Mouse (Mus musculus): ENCODE measurements at regions not wholly inside any gene's neighbourhood (a gene's known extent, or its start where the extent isn't known, plus 50 kb on each side); places are given as distances from the start of the nearest gene placed in this dataset.
A peak's percentile ranks its signal among the peaks of the same experiment; 100 is the strongest.

DNA sequence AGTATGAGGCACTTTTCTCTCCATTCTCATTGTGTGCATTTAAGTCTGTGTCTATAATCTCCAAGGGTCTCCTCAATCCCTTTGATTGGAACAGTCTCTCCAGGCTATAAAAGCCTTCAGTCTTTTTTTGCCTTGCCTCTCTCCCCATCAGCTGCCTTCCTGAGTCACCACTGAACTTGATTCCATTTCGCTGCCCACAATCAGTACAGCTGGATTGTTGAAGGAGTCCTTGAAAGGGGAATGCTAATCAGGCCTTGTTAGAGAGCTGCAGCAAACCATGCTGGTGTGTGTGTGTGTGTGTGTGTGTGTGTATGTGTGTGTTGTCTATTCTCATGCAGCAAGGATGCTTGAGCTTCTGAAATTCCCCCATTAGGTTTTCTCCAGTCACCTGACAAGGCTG lies 129.3 kb upstream of the Parp11 start:
- no peak overlapping the region for H3K4me3 ChIP-seq (ENCODE audit: low read depth, low read length)

DNA sequence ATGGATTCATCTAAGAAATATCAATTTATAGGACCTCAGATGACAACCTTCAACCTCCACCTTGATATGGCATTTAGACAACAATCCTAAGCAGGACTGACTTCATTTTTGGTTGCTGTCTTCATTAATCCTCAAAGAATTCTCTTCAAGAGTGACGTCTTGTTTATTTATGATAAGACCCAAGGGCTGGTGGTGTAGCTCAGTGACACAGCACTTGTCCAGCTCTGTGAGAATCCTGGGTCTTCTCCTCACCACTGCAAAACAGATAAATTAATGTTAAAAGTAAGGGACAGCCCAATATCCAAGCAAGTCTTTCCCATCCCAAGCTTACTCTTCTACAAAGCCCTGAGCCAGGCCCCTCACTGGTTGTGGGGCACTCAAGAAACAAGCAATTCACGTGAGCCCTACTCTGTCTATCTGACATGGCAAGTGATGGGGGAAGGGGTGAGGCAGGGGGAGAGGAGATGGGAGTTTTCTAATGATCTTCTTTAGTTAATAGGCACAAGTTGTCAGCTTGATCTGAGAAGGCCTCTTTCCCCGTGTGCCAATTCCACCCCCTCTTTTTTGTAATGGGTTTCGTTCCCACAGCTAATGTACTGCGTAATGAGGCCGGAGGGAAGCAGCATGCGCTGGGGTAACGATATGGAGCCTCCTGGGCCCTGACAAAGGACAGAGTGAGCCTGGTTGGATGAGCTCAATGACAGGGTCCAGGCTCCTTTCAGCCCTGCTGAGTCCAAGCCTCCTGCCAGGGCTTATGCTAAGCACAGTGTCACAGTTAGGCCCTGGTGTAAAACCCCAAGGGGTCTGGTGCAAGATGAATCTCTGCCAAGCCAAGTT lies 127.7 kb upstream of the Parp11 start:
- no peak overlapping the region for H3K27ac ChIP-seq (ENCODE audit: insufficient read depth, low read depth, low read length)
- no peak overlapping the region for H3K4me3 ChIP-seq (ENCODE audit: low read depth, low read length)
- no peaks in the 10 kb centered on the region for H3K27me3 ChIP-seq (ENCODE audit: control insufficient read depth, insufficient read depth, low read length)
- no peaks in the 10 kb centered on the region for H3K36me3 ChIP-seq (ENCODE audit: control insufficient read depth, insufficient read depth, low read length)
- TF ChIP-seq CTCF (IDR thresholded peaks at IDR 0.05; ENCODE audit: extremely low read depth, insufficient read length, insufficient replicate concordance, low read depth, low read length) = no peak
- no peak for TF ChIP-seq POLR2A (IDR thresholded peaks at IDR 0.05; ENCODE audit: low read depth, low read length)
- H3K4me1 ChIP-seq (ENCODE audit: control insufficient read depth, insufficient read depth, insufficient read length, low read length) = peaks cover 25% of the 10 kb centered on the region; the same call in 1 of the 2 replicates
- 90% methylated on average over 8 of the region's 8 CpGs for WGBS

More for the DNA sequence above, 129.3 kb upstream of the Parp11 start:
- 71% methylated on average over 1 of the region's 1 CpGs for WGBS
- TF ChIP-seq CTCF (IDR thresholded peaks at IDR 0.05; ENCODE audit: extremely low read depth, insufficient read length, insufficient replicate concordance, low read depth, low read length) (no peak), POLR2A (IDR thresholded peaks at IDR 0.05; ENCODE audit: low read depth, low read length) (no peak)
- Histone ChIP-seq H3K36me3 (ENCODE audit: control insufficient read depth, insufficient read depth, low read length) (no peaks in the 10 kb centered on the region), H3K4me1 (ENCODE audit: control insufficient read depth, insufficient read depth, insufficient read length, low read length) (peaks cover 12% of the 10 kb centered on the region; the same call in 1 of the 2 replicates), H3K27me3 (ENCODE audit: control insufficient read depth, insufficient read depth, low read length) (no peaks in the 10 kb centered on the region), H3K27ac (ENCODE audit: insufficient read depth, low read depth, low read length) (no peak overlapping the region)

DNA sequence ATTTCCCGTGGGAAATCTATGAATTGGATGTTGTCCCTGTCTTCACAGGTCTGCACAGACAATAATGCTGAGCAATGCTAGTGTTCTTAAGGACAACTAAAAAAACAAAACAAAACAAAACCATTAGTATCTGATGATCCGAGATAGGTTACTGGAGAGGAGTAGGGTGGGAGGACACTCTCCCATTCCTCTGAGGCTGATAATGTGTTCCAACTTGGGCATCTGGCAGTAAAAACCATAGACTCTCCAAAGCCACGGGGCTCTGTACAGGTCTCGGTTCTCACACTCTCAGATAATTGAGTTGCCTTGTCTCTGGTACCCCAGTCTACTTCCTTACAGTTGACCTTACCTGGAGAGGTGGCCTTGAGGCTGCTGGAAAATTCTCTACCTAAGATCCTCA lies 126.0 kb upstream of the Parp11 start:
- Histone ChIP-seq H3K27me3 (ENCODE audit: control insufficient read depth, insufficient read depth, low read length) (no peaks in the 10 kb centered on the region), H3K27ac (ENCODE audit: insufficient read depth, low read depth, low read length) (peak overlapping the region; percentile 84), H3K4me3 (ENCODE audit: low read depth, low read length) (no peak overlapping the region), H3K36me3 (ENCODE audit: control insufficient read depth, insufficient read depth, low read length) (no peaks in the 10 kb centered on the region), H3K4me1 (ENCODE audit: control insufficient read depth, insufficient read depth, insufficient read length, low read length) (peaks cover 30% of the 10 kb centered on the region; the same call in 1 of the 2 replicates)
- 34% methylated on average over 4 of the region's 4 CpGs for WGBS
- TF ChIP-seq CTCF (IDR thresholded peaks at IDR 0.05; ENCODE audit: extremely low read depth, insufficient read length, insufficient replicate concordance, low read depth, low read length) (no peak), POLR2A (IDR thresholded peaks at IDR 0.05; ENCODE audit: low read depth, low read length) (no peak)

DNA sequence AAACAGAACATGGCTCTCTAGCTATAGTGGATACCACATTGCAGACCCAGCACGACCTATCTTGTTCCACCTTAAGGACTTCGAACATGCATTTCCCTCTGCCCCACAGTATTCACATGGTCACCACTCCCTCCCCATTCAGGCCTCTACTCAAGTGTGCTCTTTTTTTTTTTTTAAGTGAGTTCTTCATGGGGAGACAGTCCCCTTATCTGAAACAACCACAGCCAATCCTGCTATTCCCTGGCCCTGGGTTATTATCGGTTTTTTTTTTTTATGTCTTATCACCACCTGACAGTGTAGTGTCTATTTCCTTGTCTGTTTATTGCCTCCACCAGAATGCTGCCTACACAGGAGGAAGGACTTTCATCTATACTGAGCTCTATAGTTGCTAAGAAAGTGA lies 125.6 kb upstream of the Parp11 start:
- peak overlapping the region; percentile 84 for H3K27ac ChIP-seq (ENCODE audit: insufficient read depth, low read depth, low read length)
- TF ChIP-seq CTCF (IDR thresholded peaks at IDR 0.05; ENCODE audit: extremely low read depth, insufficient read length, insufficient replicate concordance, low read depth, low read length) (no peak), POLR2A (IDR thresholded peaks at IDR 0.05; ENCODE audit: low read depth, low read length) (no peak)
- 35% methylated on average over 3 of the region's 3 CpGs for WGBS

DNA sequence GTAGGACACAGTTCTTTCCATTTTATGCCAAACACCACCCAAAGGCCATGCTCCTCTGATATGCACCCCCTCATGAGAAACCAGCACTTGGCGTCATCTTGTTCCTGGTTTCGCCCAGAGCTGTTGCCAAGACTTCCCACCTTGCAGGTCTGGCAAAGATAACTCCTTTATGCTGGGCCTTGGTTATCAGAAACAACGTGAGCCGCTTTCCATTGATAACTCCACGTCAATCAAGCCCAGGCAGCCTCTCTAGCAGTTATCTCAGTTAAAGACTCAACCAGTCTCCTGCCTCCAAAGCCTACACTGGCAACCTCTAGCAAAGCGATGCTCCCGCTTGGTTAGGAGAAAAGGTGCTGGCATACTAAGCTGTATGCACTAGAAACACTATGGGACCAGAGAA lies 124.2 kb upstream of the Parp11 start:
- Histone ChIP-seq H3K27ac (ENCODE audit: insufficient read depth, low read depth, low read length) (no peak overlapping the region), H3K4me3 (ENCODE audit: low read depth, low read length) (no peak overlapping the region), H3K27me3 (ENCODE audit: control insufficient read depth, insufficient read depth, low read length) (no peaks in the 10 kb centered on the region), H3K36me3 (ENCODE audit: control insufficient read depth, insufficient read depth, low read length) (no peaks in the 10 kb centered on the region), H3K4me1 (ENCODE audit: control insufficient read depth, insufficient read depth, insufficient read length, low read length) (peaks cover 41% of the 10 kb centered on the region; the same call in 1 of the 2 replicates)
- 25% methylated on average over 7 of the region's 7 CpGs for WGBS
- no peak for TF ChIP-seq CTCF (IDR thresholded peaks at IDR 0.05; ENCODE audit: extremely low read depth, insufficient read length, insufficient replicate concordance, low read depth, low read length)
- no peak for TF ChIP-seq POLR2A (IDR thresholded peaks at IDR 0.05; ENCODE audit: low read depth, low read length)

More for the DNA sequence above, 125.6 kb upstream of the Parp11 start:
- no peaks in the 10 kb centered on the region for H3K27me3 ChIP-seq (ENCODE audit: control insufficient read depth, insufficient read depth, low read length)
- H3K36me3 ChIP-seq (ENCODE audit: control insufficient read depth, insufficient read depth, low read length) = no peaks in the 10 kb centered on the region
- H3K4me3 ChIP-seq (ENCODE audit: low read depth, low read length) = no peak overlapping the region
- H3K4me1 ChIP-seq (ENCODE audit: control insufficient read depth, insufficient read depth, insufficient read length, low read length) = peaks cover 34% of the 10 kb centered on the region; the same call in 1 of the 2 replicates

DNA sequence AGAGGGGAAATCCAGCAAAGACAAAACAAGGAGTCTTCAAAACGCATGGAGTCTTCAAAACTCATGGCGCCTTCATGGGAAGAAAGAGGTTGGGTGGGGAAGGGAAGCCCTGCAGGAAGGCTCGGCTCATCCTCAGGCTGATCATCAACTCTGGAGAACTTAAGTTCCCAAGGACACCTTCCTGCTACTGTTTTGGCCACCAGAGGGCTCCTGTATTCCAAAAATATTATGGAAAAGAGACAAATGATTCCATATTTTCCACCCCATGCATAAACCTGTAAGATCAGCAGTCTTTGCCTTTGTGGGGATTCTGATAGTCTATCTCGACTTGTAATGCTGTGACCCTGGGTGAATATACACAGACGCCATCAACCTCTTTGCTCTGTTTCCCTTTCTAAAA lies 121.7 kb upstream of the Parp11 start:
- Histone ChIP-seq H3K27ac (ENCODE audit: insufficient read depth, low read depth, low read length) (no peak overlapping the region), H3K36me3 (ENCODE audit: control insufficient read depth, insufficient read depth, low read length) (no peaks in the 10 kb centered on the region), H3K4me1 (ENCODE audit: control insufficient read depth, insufficient read depth, insufficient read length, low read length) (peaks cover 45% of the 10 kb centered on the region), H3K4me3 (ENCODE audit: low read depth, low read length) (no peak overlapping the region), H3K27me3 (ENCODE audit: control insufficient read depth, insufficient read depth, low read length) (no peaks in the 10 kb centered on the region)
- 24% methylated on average over 5 of the region's 5 CpGs for WGBS
- TF ChIP-seq POLR2A (IDR thresholded peaks at IDR 0.05; ENCODE audit: low read depth, low read length) (no peak), CTCF (IDR thresholded peaks at IDR 0.05; ENCODE audit: extremely low read depth, insufficient read length, insufficient replicate concordance, low read depth, low read length) (peak; percentile 44; the same call in 1 of the 2 replicates)

DNA sequence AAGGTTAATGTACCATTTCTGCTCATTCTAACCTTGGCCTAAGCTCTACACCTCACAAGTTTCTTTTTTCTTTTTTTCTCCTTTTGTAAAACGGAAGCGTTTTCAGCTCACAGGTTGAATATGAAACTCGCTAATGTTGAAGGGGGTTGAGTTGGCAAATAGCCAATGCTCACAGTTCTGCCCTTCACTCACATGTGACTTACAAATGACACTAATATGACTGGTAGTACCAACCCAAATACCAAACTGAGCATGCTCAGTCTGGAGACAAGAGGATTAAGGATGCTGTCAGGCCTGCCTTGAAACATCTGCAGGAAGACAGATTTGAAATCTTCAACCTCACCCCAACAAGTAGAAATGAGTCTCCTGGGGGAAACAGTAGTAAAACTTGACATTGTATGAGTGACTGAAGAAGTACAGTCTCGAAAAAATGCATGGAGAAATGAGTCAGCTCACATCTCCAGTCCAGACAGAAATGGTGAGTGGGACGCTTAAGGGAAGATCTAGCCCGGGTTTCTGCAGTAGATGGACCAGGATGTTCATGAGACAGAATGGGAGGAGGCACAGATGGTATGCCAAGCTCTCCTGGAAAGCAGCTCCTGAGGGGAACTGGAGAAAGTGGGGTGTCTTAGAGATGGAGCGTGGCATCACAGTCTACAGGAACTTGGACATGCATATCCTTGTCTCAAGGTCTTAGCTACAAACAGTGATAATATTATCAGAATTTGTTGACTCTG lies 120.9 kb upstream of the Parp11 start:
- Histone ChIP-seq H3K4me1 (ENCODE audit: control insufficient read depth, insufficient read depth, insufficient read length, low read length) (peaks cover 47% of the 10 kb centered on the region), H3K27me3 (ENCODE audit: control insufficient read depth, insufficient read depth, low read length) (no peaks in the 10 kb centered on the region), H3K27ac (ENCODE audit: insufficient read depth, low read depth, low read length) (peak overlapping the region; percentile 66), H3K36me3 (ENCODE audit: control insufficient read depth, insufficient read depth, low read length) (no peaks in the 10 kb centered on the region), H3K4me3 (ENCODE audit: low read depth, low read length) (no peak overlapping the region)
- TF ChIP-seq CTCF (IDR thresholded peaks at IDR 0.05; ENCODE audit: extremely low read depth, insufficient read length, insufficient replicate concordance, low read depth, low read length) (no peak), POLR2A (IDR thresholded peaks at IDR 0.05; ENCODE audit: low read depth, low read length) (no peak)
- WGBS = 22% methylated on average over 7 of the region's 7 CpGs

All from small intestine, adult 2 months (tissue).